Mouse (Mus musculus): ENCODE results near the gene Rap1gds1.
A peak's percentile ranks its signal among the peaks of the same experiment; 100 is the strongest.

Rap1gds1 gene

DNA sequence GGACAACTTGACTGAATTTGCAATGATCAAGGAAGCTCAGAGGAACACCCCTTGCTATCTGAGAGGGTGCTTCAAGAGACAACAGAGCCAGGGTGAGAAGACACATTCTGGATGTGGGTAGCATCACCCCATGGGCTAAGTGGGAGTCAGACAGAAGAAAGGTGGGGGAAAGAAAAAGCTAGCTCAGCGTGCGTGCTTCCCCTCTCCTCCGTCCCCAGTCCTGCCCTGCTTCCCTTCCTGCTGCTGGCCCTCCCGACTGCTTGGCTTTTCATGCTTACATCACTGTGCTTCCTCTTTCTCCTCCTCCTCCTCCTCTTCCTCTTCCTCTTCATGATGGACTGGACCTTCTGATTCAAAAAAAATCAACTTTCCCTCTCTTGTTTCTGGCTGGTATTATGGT lies 33.1 kb downstream of the Rap1gds1 start:
- Histone ChIP-seq H3K4me3 (replicated peaks; ENCODE audit: low read length) (no peak overlapping the region), H3K4me1 (replicated peaks; ENCODE audit: low read depth, low read length) (peaks cover 16% of the 10 kb centered on the region), H3K27me3 (ENCODE audit: insufficient read depth, low read length) (no peaks in the 10 kb centered on the region), H3K9me3 (ENCODE audit: low read length) (no peaks in the 10 kb centered on the region), H3K36me3 (ENCODE audit: insufficient read depth, low read length) (no peaks in the 10 kb centered on the region; the same call in 1 of the 2 replicates)
- TF ChIP-seq CTCF (conservative IDR thresholded peaks at IDR 0.05; ENCODE audit: low read length) (no peak), POU5F1 (IDR thresholded peaks at IDR 0.05; ENCODE audit: borderline replicate concordance, low read length) (no peak), NANOG (IDR thresholded peaks at IDR 0.05; ENCODE audit: borderline replicate concordance, low read length) (no peak)

DNA sequence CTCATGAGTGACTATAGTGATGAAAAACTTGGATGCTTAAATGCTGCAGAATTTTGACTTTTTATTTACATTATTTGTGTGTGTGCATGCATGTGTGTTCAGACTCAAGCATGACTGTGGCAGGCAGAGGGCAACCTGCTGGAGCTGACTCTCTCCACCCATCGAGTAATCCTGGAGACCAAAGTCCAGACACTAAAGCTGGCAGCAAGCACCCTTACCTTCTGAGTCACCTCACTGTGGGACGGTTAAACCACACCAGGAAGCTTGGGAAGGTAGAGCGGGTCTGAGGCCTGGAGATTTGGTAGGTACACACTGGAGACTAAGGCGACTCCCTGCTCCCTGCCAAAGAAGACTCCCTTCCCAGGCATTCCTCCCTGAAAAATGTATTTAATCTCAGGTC lies 38.0 kb downstream of the Rap1gds1 start:
- no peaks in the 10 kb centered on the region for H3K27me3 ChIP-seq (ENCODE audit: insufficient read depth, low read length)
- 0 out of 2 replicates have a peak overlapping the region, but pooled peaks have one; percentile 63 for H3K4me3 ChIP-seq (replicated peaks; ENCODE audit: low read length)
- no peak for TF ChIP-seq POU5F1 (IDR thresholded peaks at IDR 0.05; ENCODE audit: borderline replicate concordance, low read length)
- H3K9me3 ChIP-seq (ENCODE audit: low read length) = no peaks in the 10 kb centered on the region
- H3K36me3 ChIP-seq (ENCODE audit: insufficient read depth, low read length) = no peaks in the 10 kb centered on the region
- H3K4me1 ChIP-seq (replicated peaks; ENCODE audit: low read depth, low read length) = peaks cover 45% of the 10 kb centered on the region

DNA sequence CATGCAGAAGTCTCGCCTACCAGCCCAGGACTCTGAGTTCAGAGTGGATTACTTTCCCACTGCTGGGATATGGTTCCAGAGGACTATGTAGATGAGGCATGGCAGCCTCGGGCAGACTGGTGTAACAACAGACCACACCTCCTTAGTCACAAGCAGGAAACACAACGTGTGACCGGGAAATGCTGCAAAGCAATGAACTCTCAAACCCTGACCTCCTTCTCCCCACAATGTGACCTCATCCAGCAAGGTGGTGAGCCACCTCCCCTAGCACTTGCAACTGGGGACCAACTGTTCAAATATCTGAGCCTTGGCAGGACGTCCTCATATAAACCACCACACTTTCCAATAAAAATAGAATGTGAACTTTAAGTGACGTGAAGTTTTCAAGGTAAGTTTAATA lies 41.8 kb downstream of the Rap1gds1 start:
- H3K36me3 ChIP-seq (ENCODE audit: insufficient read depth, low read length) = no peaks in the 10 kb centered on the region
- H3K27me3 ChIP-seq (ENCODE audit: insufficient read depth, low read length) = no peaks in the 10 kb centered on the region
- H3K4me1 ChIP-seq (replicated peaks; ENCODE audit: low read depth, low read length) = peaks cover 48% of the 10 kb centered on the region
- TF ChIP-seq POU5F1 (IDR thresholded peaks at IDR 0.05; ENCODE audit: borderline replicate concordance, low read length) = no peak
- TF ChIP-seq NANOG (IDR thresholded peaks at IDR 0.05; ENCODE audit: borderline replicate concordance, low read length) = no peak
- no peak for TF ChIP-seq CTCF (conservative IDR thresholded peaks at IDR 0.05; ENCODE audit: low read length)
- no peak overlapping the region for H3K4me3 ChIP-seq (replicated peaks; ENCODE audit: low read length)
- no peaks in the 10 kb centered on the region for H3K9me3 ChIP-seq (ENCODE audit: low read length)

DNA sequence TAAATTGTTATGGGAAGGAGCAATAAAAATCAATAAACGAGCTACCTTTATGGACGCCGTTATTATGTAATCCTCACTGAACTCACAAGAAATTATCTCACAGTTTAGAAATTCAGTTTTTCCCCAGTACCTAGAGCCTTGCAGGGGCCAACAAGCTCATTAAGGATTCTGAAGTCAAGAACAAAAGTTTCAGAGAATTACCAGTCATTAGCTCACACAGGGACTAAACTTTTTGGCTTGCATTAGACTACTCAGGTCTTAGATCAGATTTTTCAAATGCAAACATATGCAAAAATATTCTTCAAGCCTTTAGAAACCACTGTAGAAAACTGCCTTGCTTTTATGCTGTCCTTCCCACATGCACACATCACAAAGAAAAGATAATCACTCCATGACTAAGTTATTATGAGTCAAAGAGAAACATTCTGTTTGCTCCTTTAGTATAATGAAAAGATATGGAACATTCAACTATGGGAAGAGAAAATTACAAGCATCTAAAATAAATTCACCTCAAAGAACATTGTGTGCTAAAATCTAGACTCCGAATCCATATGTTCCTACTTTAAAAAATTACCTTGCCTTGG lies 44.3 kb downstream of the Rap1gds1 start:
- Histone ChIP-seq H3K36me3 (ENCODE audit: insufficient read depth, low read length) (no peaks in the 10 kb centered on the region), H3K27me3 (ENCODE audit: insufficient read depth, low read length) (no peaks in the 10 kb centered on the region), H3K4me1 (replicated peaks; ENCODE audit: low read depth, low read length) (peaks cover 34% of the 10 kb centered on the region), H3K9me3 (ENCODE audit: low read length) (no peaks in the 10 kb centered on the region), H3K4me3 (replicated peaks; ENCODE audit: low read length) (no peak overlapping the region)
- TF ChIP-seq CTCF (conservative IDR thresholded peaks at IDR 0.05; ENCODE audit: low read length) (no peak), NANOG (IDR thresholded peaks at IDR 0.05; ENCODE audit: borderline replicate concordance, low read length) (no peak), POU5F1 (IDR thresholded peaks at IDR 0.05; ENCODE audit: borderline replicate concordance, low read length) (no peak)

DNA sequence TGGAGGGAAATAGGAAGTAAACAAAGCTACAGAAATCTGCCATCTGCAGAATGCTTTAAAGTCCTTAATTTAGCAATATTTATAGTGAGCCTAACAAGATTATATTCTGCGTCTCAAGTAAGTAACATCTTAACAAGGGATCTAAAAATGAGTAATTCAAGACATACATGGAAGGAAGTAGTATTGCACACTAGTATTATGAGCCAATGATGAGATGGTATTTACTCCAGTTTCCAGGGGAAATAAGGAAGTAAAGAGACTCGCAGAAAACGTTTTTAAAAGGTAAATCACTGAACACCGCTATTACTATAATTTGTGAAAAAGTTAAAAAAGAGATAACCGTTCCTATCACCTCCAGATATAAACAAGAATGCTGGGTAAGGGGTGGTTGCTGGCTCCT lies 49.9 kb downstream of the Rap1gds1 start:
- Histone ChIP-seq H3K9me3 (ENCODE audit: low read length) (no peaks in the 10 kb centered on the region), H3K36me3 (ENCODE audit: insufficient read depth, low read length) (no peaks in the 10 kb centered on the region), H3K4me1 (replicated peaks; ENCODE audit: low read depth, low read length) (peaks cover 31% of the 10 kb centered on the region), H3K27me3 (ENCODE audit: insufficient read depth, low read length) (no peaks in the 10 kb centered on the region), H3K4me3 (replicated peaks; ENCODE audit: low read length) (no peak overlapping the region)
- no peak for TF ChIP-seq CTCF (conservative IDR thresholded peaks at IDR 0.05; ENCODE audit: low read length)
- TF ChIP-seq POU5F1 (IDR thresholded peaks at IDR 0.05; ENCODE audit: borderline replicate concordance, low read length) = no peak
- TF ChIP-seq NANOG (IDR thresholded peaks at IDR 0.05; ENCODE audit: borderline replicate concordance, low read length) = no peak

DNA sequence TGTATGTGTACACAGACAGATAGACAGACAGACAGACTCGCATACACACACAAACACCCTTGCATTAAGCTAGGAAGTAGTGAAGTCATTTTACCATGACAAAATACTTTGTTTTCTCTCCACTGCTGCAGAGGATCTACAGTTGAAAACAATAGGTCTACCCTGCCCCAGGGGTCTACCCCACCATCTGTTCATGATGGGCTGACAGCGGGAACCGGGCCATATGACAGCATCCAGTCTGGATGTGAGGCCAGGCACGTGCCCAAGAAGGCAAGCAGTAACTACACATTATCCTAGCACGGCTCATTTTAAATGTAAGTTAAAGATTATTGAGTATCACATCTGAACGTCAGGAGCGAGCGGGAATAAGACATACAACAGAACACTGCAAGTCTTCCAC lies 51.4 kb downstream of the Rap1gds1 start:
- peaks cover 31% of the 10 kb centered on the region for H3K4me1 ChIP-seq (replicated peaks; ENCODE audit: low read depth, low read length)
- peaks cover 2% of the 10 kb centered on the region; the same call in 1 of the 2 replicates for H3K36me3 ChIP-seq (ENCODE audit: insufficient read depth, low read length)
- H3K9me3 ChIP-seq (ENCODE audit: low read length) = no peaks in the 10 kb centered on the region
- no peaks in the 10 kb centered on the region for H3K27me3 ChIP-seq (ENCODE audit: insufficient read depth, low read length)
- no peak overlapping the region for H3K4me3 ChIP-seq (replicated peaks; ENCODE audit: low read length)
- peak; percentile 78; the same call in 1 of the 2 replicates for TF ChIP-seq NANOG (IDR thresholded peaks at IDR 0.05; ENCODE audit: borderline replicate concordance, low read length)
- TF ChIP-seq POU5F1 (IDR thresholded peaks at IDR 0.05; ENCODE audit: borderline replicate concordance, low read length) = no peak
- TF ChIP-seq CTCF (conservative IDR thresholded peaks at IDR 0.05; ENCODE audit: low read length) = no peak

DNA sequence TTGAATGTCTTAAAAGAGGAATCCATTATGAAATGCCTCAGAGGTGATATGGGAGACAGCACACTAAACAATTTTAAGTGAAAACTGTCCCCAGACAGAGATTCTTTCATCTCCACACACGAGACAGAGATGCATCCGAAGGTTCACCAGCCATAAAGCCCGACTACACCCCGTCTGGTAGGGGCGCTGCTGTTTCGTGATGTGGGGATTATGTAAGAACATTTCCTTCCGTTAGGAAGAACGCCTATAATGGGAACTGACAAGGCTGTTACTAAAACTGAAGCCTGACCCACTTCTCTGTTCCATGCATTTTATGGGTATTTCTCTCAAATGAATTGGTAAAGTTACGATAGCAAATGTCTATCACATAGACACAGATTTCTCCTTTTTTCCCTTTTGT lies 62.6 kb downstream of the Rap1gds1 start:
- Histone ChIP-seq H3K4me1 (replicated peaks; ENCODE audit: low read depth, low read length) (no peaks in the 10 kb centered on the region), H3K4me3 (replicated peaks; ENCODE audit: low read length) (no peak overlapping the region), H3K9me3 (ENCODE audit: low read length) (no peaks in the 10 kb centered on the region), H3K27me3 (ENCODE audit: insufficient read depth, low read length) (no peaks in the 10 kb centered on the region), H3K36me3 (ENCODE audit: insufficient read depth, low read length) (peaks cover 6% of the 10 kb centered on the region; the same call in 1 of the 2 replicates)
- TF ChIP-seq NANOG (IDR thresholded peaks at IDR 0.05; ENCODE audit: borderline replicate concordance, low read length) = no peak
- no peak for TF ChIP-seq CTCF (conservative IDR thresholded peaks at IDR 0.05; ENCODE audit: low read length)
- TF ChIP-seq POU5F1 (IDR thresholded peaks at IDR 0.05; ENCODE audit: borderline replicate concordance, low read length) = no peak

DNA sequence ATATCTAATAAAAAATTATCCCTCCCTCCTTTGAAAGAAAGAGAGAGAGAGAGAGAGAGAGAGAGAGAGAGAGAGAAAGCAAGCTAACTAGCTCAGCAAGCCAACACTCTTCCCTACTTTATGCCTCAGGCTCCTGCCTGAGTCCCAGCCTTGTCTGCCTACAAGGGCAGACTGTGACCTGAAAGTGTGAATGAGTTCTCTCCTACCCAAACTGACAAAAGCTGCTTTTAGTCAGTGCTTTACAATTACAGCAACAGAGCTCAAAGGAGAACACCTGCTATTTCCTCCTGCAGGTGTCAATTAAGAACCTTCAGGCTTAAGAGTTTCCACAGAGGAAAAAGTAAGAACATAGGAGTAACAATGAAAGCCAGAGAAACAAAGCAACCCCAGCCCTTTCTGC lies 69.3 kb downstream of the Rap1gds1 start:
- no peaks in the 10 kb centered on the region for H3K9me3 ChIP-seq (ENCODE audit: low read length)
- TF ChIP-seq NANOG (IDR thresholded peaks at IDR 0.05; ENCODE audit: borderline replicate concordance, low read length) (no peak), CTCF (conservative IDR thresholded peaks at IDR 0.05; ENCODE audit: low read length) (no peak), POU5F1 (IDR thresholded peaks at IDR 0.05; ENCODE audit: borderline replicate concordance, low read length) (no peak)
- H3K36me3 ChIP-seq (ENCODE audit: insufficient read depth, low read length) = peaks cover 8% of the 10 kb centered on the region; the same call in 1 of the 2 replicates
- 0 out of 2 replicates have a peak, but pooled peaks cover 4% of the 10 kb centered on the region for H3K4me1 ChIP-seq (replicated peaks; ENCODE audit: low read depth, low read length)
- H3K27me3 ChIP-seq (ENCODE audit: insufficient read depth, low read length) = no peaks in the 10 kb centered on the region
- H3K4me3 ChIP-seq (replicated peaks; ENCODE audit: low read length) = no peak overlapping the region

DNA sequence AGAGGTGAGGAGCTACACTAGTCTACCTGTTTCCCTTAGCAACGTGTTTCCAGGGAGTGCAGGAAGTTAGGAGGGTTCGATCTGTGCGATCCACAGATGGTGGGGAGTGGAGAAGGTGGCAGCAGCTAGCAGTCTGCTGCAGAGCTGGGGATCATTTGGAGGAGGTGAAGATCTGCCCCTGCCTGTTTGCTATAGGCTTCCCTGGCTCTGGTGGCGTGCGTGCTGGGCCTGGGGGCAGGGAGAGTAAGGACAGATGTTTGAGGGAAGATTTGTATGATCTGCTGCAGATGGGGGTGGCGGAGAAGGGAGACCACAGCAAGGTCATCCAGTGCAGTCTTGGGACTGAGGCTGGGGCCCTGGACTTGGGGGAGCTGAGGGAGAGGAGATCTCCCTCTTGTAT lies 72.2 kb downstream of the Rap1gds1 start:
- TF ChIP-seq CTCF (conservative IDR thresholded peaks at IDR 0.05; ENCODE audit: low read length) (no peak), NANOG (IDR thresholded peaks at IDR 0.05; ENCODE audit: borderline replicate concordance, low read length) (no peak), POU5F1 (IDR thresholded peaks at IDR 0.05; ENCODE audit: borderline replicate concordance, low read length) (no peak)
- Histone ChIP-seq H3K36me3 (ENCODE audit: insufficient read depth, low read length) (peaks cover 8% of the 10 kb centered on the region; the same call in 1 of the 2 replicates), H3K27me3 (ENCODE audit: insufficient read depth, low read length) (no peaks in the 10 kb centered on the region), H3K4me1 (replicated peaks; ENCODE audit: low read depth, low read length) (0 out of 2 replicates have a peak, but pooled peaks cover 4% of the 10 kb centered on the region), H3K9me3 (ENCODE audit: low read length) (no peaks in the 10 kb centered on the region), H3K4me3 (replicated peaks; ENCODE audit: low read length) (no peak overlapping the region)

Measured in E14TG2a.4 (cell line).